Mouse (Mus musculus) urinary bladder, postnatal 4 days (tissue): ENCODE results near the gene Igf2bp2.

ENCODE experiments used
- DNase-seq, 2 experiments: peaks; one replicate each; pipeline ENCODE4 v3.0.0; 2021 to 2022; ENCODE audit warnings: low spot score in 2 of 2

The Igf2bp2 gene

DNA sequence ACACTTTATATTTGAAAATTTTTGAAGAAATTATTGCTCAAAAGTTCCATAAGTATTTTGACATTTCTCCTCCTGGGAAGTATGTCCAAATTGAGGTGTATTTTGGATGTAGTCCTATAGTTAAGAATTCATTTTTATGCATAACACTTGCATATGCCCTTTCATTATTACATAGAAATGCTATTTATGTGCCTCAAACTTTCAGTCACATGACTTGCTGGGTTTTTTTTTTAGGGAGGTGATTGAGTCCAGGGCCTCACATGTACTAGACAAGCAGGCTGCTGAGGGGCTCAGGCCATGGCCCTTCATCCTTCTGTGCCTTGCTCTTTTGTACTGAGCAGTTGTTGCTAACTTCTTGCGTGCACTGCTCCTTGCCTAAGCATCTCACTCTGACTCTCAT lies 123.1 kb downstream of the Igf2bp2 start:
- DNase-seq: no peak

GRCm38 (mm10) chr16:22038554-22038953 lies 124.5 kb downstream of the Igf2bp2 start:
- DNase-seq: no peak

GRCm38 (mm10) chr16:22027474-22027873 lies 135.6 kb downstream of the Igf2bp2 start:
- no peak for DNase-seq

DNA sequence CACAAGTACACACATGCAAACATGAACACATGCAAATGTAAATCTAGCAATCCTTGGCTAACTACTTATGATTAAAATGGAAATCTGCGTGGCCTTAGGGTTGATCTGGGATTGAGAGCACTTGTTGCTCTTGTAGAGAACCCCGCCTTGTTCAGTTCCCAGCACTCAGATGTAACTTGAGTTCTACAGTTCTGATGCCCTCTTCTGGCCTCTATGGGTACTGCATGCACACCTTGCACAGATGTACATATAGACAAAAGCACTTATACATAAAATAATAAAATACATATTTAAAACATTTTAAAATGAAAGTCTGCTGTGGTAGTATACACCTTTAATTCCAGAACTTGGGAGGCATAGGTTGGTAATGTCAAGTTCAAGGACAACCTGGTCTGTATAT lies 141.0 kb downstream of the Igf2bp2 start:
- no peak for DNase-seq

DNA sequence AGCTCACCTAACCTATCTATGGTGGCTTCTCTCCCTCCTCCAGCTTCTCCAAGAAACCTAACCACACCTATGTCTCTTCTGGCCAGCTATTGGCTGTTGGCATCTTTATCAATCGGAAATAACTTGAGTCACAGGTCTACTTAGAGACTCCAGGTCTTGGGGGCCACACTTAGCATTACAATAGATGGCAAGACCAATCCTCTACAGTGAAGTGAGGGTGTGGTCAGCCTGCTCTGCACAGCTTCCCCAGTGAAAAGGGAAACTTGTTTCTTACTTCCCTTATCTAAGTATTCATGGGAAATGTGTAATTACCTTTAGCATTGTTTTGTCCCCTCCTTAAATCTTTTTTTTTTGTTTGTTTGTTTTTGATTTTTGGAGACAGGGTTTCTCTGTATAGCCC lies 147.5 kb downstream of the Igf2bp2 start:
- DNase-seq: no peak

DNA sequence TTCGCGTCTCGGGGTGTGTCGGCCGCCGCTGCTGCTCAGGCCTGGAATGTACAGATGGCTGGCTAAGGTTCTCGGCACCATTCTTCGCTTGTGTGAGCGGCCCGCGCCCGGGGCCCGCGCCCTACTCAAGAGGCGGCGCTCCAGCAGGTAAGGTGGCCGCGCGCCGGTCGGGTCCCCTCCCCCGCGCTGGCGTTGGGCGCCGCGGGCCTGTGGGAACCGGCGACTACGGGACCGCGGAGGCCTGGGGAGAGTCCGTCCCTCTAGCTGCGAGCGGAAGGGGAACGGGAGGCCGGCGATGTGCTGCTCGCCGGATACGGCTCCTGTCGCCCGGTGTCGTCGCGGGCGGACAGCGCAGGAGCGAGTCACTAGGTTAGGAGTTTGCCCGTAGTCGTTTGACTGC lies 153.5 kb downstream of the Igf2bp2 start:
- DNase-seq: no peak

GRCm38 (mm10) chr16:22009099-22009584 lies 154.0 kb downstream of the Igf2bp2 start, which contains the start of gene Senp2:
Gene Senp2, plus strand, starts transcription at chr16:22009484.
- peak; percentile 100 for DNase-seq
